Mouse (Mus musculus): ENCODE measurements around the gene Foxp1.

- TF ChIP-seq CTCF (IDR thresholded peaks at IDR 0.05; ENCODE audit: control insufficient read depth, insufficient read depth, low read length) (no peak), POLR2A (IDR thresholded peaks at IDR 0.05; ENCODE audit: borderline replicate concordance, control insufficient read depth, low read depth, low read length) (no peak)
Observed at GRCm38 (mm10) chr6:99205587-99206436, 316.7 kb downstream of the Foxp1 start.

Data from bone marrow, adult 2 months (tissue).